Mouse (Mus musculus): Measurements from ENCODE around the gene Gnai3.
A peak's percentile ranks its signal among the peaks of the same experiment; 100 is the strongest.

Gnai3 gene

DNA sequence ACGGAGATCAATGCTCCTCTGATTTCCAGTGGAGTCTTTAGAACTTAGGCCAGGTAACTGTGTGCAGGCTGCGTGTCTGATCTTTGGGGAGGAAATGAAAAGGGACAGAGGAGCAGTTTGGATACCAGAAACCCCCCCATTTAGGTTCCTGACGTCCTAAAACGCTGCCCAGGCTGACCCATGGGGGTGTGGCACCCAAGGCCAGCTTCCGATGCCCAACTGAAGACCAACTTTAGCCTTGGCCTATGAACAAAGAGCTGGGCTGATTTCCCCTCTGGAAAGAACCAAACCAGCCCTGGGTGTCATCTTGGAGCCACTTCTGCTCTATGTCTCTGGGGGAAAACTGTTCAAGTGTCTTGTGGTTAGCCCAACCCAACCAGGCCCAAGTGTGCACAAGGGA is 18.1 kb upstream of the Gnai3 start:
- DNase-seq (ENCODE audit: low read depth), result no peak

GRCm38 (mm10) chr3:108158383-108159037 is 12.6 kb upstream of the Gnai3 start:
- no peak for DNase-seq (ENCODE audit: low read depth)

GRCm38 (mm10) chr3:108154656-108155055 is 8.7 kb upstream of the Gnai3 start, which contains the start of gene Gpr61:
Gpr61 (minus strand) TSS chr3:108154882.
- DNase-seq (ENCODE audit: low read depth), result no peak

DNA sequence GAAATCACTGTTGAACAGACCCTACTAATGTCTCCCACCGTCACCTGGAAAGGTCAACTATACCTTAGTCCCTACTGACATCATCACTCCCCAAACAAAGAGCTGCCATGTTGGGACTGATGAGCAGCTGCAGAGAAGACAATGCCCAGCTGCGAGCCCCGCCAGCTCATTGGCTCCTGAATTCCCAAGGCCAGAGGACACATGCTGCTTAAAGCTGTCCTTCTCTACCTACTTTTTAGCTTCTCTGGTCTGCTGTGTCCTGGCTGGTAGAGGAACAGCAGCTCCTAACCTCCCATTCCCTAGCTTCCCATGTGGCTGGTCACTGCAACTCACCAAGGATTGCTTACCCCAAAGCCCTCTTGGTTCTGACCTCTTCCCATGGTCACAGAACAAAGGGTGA is 6.3 kb upstream of the Gnai3 start:
- DNase-seq (ENCODE audit: low read depth), result no peak

DNA sequence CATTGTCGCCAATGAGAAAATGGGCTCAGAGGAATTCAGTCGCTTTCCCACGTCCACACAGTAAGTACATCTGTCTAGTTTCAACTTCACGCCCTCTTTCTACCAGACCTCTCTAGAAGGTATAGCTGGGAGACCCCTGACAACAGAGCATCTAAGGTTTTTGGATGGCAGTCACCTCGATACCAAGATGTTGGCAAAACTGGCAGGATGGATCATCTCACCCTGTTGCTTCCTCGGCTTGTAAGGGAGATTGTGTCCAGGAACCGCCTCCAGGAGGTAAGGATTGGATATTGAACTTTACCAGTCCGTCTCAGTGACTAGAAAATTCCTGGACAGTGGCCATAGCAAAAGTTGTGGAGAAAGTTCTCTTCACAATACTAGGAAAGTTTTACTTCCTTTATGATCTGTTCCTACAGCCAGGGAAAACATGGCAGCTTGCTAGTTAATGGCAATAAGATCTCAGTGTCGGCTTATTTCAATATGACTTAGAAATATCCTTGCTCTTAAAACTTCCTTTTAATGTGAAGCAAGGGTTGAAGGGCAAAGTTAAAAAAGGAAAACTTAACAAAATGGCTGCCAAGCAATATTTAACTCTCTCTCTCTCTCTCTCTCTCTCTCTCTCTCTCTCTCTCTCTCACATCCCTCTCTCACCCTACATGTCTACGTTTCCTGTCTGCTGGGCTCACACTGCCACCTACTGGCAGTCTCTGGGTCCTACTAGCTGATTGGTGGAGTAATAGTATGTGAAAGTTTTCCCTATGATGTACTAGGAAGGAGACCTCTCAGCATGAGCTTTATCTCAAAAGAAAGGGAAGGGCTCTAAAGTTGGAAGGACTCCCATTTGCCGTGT is 1.7 kb upstream of the Gnai3 start:
- peak; percentile 74 for DNase-seq (ENCODE audit: low read depth)

DNA sequence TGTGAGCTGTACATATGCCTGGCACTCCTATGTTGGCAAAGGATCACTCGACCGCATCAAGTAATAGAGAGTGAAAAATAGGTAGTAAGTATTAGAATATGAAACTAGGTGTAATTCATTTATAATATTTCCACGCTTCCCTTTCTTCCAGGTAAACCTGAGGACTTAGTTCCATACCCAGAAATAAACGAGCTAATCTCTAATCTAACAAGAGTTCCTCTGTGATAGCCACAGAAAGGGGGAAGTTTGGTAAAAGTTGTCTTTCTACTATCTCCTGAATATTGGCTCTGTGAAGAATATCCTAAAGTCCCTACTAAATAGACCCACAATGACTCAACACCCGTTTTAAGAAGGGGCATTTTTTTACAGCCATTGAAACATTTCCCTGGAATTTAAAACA is 725 bp upstream of the Gnai3 start:
- no peak for DNase-seq (ENCODE audit: low read depth)

DNA sequence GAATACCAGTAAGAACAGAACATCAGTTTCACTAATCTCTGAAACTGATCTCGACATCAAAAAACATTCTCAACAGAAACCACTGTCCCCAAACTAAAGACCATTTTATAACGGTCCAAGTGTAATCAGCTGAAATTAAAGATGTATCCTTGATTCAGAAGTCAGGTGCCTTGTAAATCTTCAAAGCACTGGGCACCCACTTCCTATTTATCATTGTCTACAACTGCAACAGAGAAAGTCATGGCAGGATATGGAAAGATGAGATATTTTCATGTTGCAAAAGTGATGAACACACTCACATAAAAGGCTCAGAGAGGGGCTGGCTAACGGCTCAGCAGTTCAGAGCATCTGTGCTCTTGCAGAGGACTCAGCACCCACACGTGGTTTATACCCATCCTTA is 5.2 kb downstream of the Gnai3 start:
- no peak for DNase-seq (ENCODE audit: low read depth)

DNA sequence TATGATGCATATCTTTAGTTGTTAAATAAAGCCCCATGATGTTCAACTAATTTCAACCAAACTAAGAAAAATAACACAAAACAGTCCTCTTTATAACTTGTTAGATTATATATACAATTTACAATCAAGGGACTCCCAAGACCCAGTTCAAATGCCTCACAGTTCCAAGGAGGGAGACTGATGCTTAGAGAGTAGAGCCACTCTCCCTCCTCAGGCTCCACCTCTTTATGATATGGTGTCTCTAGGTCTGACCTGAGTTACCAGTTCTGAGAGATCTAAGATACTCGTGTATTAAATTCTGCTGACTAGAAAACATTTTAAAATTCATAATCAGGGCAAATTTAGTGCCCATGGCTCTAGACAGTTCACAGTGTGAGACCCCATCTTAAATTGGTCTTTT is 6.8 kb downstream of the Gnai3 start:
- no peak for DNase-seq (ENCODE audit: low read depth)

DNA sequence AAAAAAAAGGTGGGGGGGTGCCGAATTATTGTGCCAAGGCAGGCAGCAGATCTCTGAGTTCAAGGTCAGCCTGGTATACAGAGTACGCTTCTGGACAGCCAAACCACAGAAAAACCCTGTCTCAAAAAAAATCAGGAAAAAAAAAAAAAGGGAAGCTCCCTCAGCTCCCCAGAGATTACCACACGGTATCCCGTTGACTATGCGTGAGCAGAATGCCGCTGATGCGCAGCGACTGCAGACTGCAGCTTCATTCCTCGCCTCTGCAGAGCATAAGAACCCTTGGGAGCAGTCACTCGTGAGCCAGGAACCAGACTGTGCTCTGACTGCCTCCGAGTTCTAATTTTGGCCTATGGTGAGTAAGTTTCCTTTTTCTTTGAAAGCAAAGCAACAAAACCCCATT is 11.2 kb downstream of the Gnai3 start:
- no peak for DNase-seq (ENCODE audit: low read depth)

- no peak for DNase-seq (ENCODE audit: low read depth)
Measured at GRCm38 (mm10) chr3:108132484-108132883, 13.5 kb downstream of the Gnai3 start.

DNA sequence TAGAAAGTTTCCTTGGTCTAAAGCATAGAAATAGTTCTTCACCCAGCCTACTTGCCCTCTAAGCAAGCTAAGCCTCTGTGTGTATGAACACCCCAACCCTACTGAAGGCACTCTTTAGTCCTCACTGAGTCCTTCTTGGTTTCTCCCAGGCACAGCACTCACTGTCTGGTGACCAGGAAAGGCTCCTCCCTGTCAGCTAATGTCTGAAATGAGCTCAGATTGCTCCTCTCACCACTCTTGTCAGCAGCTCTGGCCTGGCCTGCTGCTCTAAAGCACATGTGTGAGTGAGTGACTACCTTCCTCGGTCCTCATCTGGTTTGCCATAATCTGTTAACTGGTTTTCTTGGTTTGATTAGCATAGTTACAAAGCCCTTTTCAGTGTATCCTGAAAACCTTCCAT is 14.1 kb downstream of the Gnai3 start:
- DNase-seq (ENCODE audit: low read depth), result no peak

- DNase-seq (ENCODE audit: low read depth), result no peak
Measured at GRCm38 (mm10) chr3:108131216-108131615, 14.7 kb downstream of the Gnai3 start.

DNA sequence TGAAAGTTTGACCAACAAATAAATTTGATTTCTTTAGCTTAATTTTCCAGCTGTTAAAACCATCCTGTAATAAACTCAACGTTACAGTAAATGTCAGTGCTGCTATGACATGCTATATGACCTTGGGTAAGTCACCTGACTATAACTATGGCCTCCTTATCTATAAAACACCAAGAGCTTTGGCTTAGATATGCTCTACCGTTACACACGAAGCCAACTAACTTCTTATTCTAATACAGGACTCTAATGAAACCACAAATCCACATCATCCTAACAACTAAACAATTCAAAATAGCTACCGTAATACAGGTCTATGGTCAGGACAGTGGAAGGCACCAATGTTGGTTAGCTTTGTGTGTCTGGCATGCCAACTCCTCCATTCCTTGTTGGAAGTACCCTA is 16.1 kb downstream of the Gnai3 start:
- DNase-seq (ENCODE audit: low read depth), result no peak

DNA sequence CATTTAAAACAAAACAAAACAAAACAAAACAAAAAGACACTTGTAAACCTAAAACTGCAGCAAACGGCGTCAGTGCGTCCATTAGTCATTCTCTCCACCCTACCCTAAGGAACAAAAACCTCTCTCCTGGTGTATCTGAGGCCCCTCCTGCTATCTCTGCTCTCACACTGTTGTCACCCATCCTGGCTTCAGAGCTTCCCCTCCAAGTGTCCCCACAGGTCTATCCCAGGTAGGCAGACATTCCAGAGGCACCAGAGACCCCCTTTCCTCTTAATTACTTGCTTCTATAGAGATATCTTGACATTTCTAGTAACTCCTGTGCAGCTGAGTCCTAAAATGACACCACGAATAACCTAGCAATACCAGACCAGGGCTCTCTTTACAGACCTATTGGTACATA is 16.6 kb downstream of the Gnai3 start:
- DNase-seq (ENCODE audit: low read depth), result no peak

- no peak for DNase-seq (ENCODE audit: low read depth)
Measured at GRCm38 (mm10) chr3:108128520-108128919, 17.4 kb downstream of the Gnai3 start.

GRCm38 (mm10) chr3:108126327-108126726 is 19.6 kb downstream of the Gnai3 start:
- no peak for DNase-seq (ENCODE audit: low read depth)

GRCm38 (mm10) chr3:108124131-108124530 is 21.8 kb downstream of the Gnai3 start:
- no peak for DNase-seq (ENCODE audit: low read depth)

DNA sequence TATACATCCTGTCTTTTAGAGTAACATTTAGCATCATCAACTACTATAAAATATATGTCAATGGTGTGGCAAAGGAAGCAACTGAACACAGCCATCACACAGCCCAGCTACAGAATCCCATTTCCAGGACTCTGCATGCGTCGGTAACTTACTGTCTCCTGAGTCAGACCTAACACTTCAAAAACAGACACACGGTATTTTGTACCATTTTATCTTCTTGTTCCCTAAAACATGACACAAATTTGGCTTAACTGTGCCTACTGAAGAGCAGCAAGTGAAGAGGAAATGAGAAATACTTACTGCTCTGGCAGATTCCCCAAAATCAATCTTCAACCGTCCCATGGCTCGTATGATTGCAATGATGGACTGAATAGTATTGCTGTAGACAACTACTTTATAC is 22.7 kb downstream of the Gnai3 start:
- DNase-seq (ENCODE audit: low read depth), result no peak

DNA sequence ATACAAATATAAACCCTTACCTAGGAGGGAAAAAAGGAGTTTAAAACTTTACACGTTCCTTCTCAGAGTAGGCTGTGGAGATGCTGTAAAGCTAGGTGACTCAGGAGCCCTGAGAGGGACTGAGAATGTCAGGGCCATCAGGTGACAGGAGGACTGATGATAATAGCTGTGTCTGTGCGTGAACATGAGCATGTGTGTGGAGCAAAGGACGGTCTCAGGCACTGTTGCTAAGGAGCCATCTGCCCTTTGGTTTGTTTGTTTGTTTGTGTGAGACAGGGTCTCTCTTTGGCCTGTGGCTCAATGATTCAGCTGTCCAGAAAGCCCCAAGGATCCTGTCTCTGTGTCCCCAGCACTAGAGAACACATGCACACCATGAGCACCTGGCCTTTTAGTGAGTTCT is 24.8 kb downstream of the Gnai3 start:
- no peak for DNase-seq (ENCODE audit: low read depth)

GRCm38 (mm10) chr3:108117465-108117864 is 28.5 kb downstream of the Gnai3 start:
- no peak for DNase-seq (ENCODE audit: low read depth)

- DNase-seq (ENCODE audit: low read depth), result no peak
Measured at GRCm38 (mm10) chr3:108113591-108114289, 32.2 kb downstream of the Gnai3 start.

- no peak for DNase-seq (ENCODE audit: low read depth)
Measured at GRCm38 (mm10) chr3:108112666-108113065, 33.3 kb downstream of the Gnai3 start.

DNA sequence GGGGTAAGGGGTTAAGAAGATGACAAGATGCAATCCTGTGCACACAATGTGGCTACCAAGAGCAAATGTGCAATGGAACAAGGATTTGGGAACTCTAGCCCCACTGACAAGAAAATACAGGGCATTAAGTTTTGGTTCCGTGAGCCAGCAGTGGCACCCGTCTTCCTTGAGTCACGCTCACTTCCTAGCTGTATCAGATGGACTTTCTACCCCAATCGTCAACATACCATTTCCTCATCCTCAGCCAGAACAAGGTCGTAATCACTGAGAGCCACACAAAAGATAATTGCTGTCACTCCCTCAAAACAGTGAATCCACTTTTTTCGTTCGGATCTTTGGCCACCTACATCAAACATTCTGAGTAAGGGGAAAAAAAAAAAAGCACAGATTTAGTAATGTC is 33.7 kb downstream of the Gnai3 start:
- no peak for DNase-seq (ENCODE audit: low read depth)
